Mouse (Mus musculus) forebrain, postnatal 0 days (tissue): ENCODE measurements at regions not wholly inside any gene's neighbourhood (a gene's known extent, or its start where the extent isn't known, plus 50 kb on each side); places are given as distances from the start of the nearest gene placed in this dataset.

Source experiments
- ATAC-seq: fragments of 200-750 bp; cut with Nextera tagmentation; 2 replicates; pipeline ENCODE4 v1.8.0; 2017; ENCODE audit warnings: mild to moderate bottlenecking, moderate library complexity
- DNase-seq: peaks from one replicate; pipeline ENCODE4 v3.0.0-alpha.2; 2015
- H3K27ac ChIP-seq: fragments of 300-500 bp; sonication (generic); 2 replicates; pipeline ENCODE4 v1.5.1; 2014; ENCODE audit warnings: low read depth, mild to moderate bottlenecking, antibody characterized with exemption, low read length, moderate library complexity, mixed read lengths
- H3K27me3 ChIP-seq: fragments of 300-500 bp; sonication (generic); 2 replicates; pipeline ENCODE4 v1.6.1; 2014; ENCODE audit warnings: mild to moderate bottlenecking, low read length, mixed read lengths; ENCODE audit not compliant: insufficient read depth
- H3K36me3 ChIP-seq: fragments of 300-500 bp; sonication (generic); 2 replicates; pipeline ENCODE4 v1.6.1; 2014; ENCODE audit warnings: mild to moderate bottlenecking, moderate library complexity; ENCODE audit not compliant: insufficient read depth
- H3K4me1 ChIP-seq: fragments of 300-500 bp; sonication (generic); 2 replicates; pipeline ENCODE4 v1.6.1; 2014; ENCODE audit warnings: antibody characterized with exemption; ENCODE audit not compliant: insufficient read depth
- H3K4me2 ChIP-seq: fragments of 300-500 bp; sonication (generic); 2 replicates; pipeline ENCODE4 v1.6.1; 2014; ENCODE audit warnings: low read depth, mild to moderate bottlenecking, moderate library complexity
- H3K4me3 ChIP-seq: fragments of 300-500 bp; sonication (generic); 2 replicates; pipeline ENCODE4 v1.5.1; 2014; ENCODE audit warnings: low read depth, low read length, mixed read lengths
- H3K9ac ChIP-seq: fragments of 300-500 bp; sonication (generic); 2 replicates; pipeline ENCODE4 v1.6.1; 2014; ENCODE audit warnings: mild to moderate bottlenecking
- H3K9me3 ChIP-seq: fragments of 300-500 bp; sonication (generic); 2 replicates; pipeline ENCODE4 v1.6.1; 2016; ENCODE audit warnings: low read length
- CTCF ChIP-seq: sonication (generic); IDR thresholded peaks from 2 replicates; pipeline ENCODE4 v1.5.1; 2016; ENCODE audit warnings: antibody characterized with exemption, control low read depth, low read depth
- WGBS: fragments of 180-500 bp; shearing (Covaris S2); extraction: QIAGEN DNeasy Blood & Tissue Kit; methylation state at CpG from one replicate; pipeline ENCODE4 v1.1.7; 2014; 5-methylcytosine and 5-hydroxymethylcytosine counted together

- Histone ChIP-seq H3K36me3 (no peaks in the 10 kb centered on the region), H3K4me2 (no peak overlapping the region), H3K27me3 (no peaks in the 10 kb centered on the region), H3K4me1 (no peaks in the 10 kb centered on the region), H3K27ac (no peak overlapping the region), H3K4me3 (no peak overlapping the region), H3K9me3 (no peaks in the 10 kb centered on the region), H3K9ac (no peak overlapping the region)
- no peak for DNase-seq
- no peak for ATAC-seq
- no peak for TF ChIP-seq CTCF
- 92% methylated on average over 2 of the region's 2 CpGs for WGBS
Observed at GRCm38 (mm10) chr12:96617226-96617625, 925.2 kb downstream of the Flrt2 start.
